7 mouse cellular contexts compared by ENCODE assay signal in genomic region chr14:57890011-57890842, GRCm38 (mm10). TPM values are rescaled to one million over a fixed set of nuclear protein-coding genes. Genes with fewer than 3 reads are reported as not detected.
DNase-seq lines count a peak whose midpoint lies in the region; ATAC-seq lines count a peak whose summit lies in the region.

TSS of gene Zdhhc20 (minus strand) at chr14:57890276.

- peaks cover 11% of the 10 kb centered on the region for H3K36me3 ChIP-seq in embryonic facial prominence, embryonic 10.5 days (replicated peaks)
- no peaks in the 10 kb centered on the region for H3K36me3 ChIP-seq in limb, embryonic 11.5 days (ENCODE audit: control insufficient read depth, insufficient read depth, low read length)
- no peaks in the 10 kb centered on the region for H3K36me3 ChIP-seq in midbrain, embryonic 14.5 days (ENCODE audit: control insufficient read depth, insufficient read depth, low read length)

- peak; percentile 86 for ATAC-seq in granulocyte monocyte progenitor cell, adult 5-6 weeks (replicated peaks; ENCODE audit: poor library complexity, severe bottlenecking)
- ATAC-seq in limb, embryonic 11.5 days (ENCODE audit: insufficient number of reproducible peaks, low FRiP score, low TSS enrichment, low read depth): peak; percentile 95
- peak; percentile 97 for ATAC-seq in midbrain, embryonic 14.5 days (ENCODE audit: low FRiP score, low TSS enrichment)

- peaks cover 13% of the 10 kb centered on the region for H3K4me1 ChIP-seq in embryonic facial prominence, embryonic 10.5 days
- no peaks in the 10 kb centered on the region for H3K4me1 ChIP-seq in limb, embryonic 11.5 days (ENCODE audit: control insufficient read depth, insufficient read depth, low read length)
- peaks cover 17% of the 10 kb centered on the region for H3K4me1 ChIP-seq in midbrain, embryonic 14.5 days (ENCODE audit: control insufficient read depth, insufficient read depth, low read length)

- H3K9ac ChIP-seq in limb, embryonic 11.5 days (ENCODE audit: low read length): peak within 1 kb of the TSS; percentile 94
- peak within 1 kb of the TSS; percentile 92 for H3K9ac ChIP-seq in midbrain, embryonic 14.5 days (replicated peaks; ENCODE audit: low read length)

- H3K27ac ChIP-seq in embryonic facial prominence, embryonic 10.5 days (replicated peaks): peak within 1 kb of the TSS; percentile 96
- peak within 1 kb of the TSS; percentile 55; the same call in 1 of the 2 replicates for H3K27ac ChIP-seq in limb, embryonic 11.5 days (replicated peaks; ENCODE audit: low read depth, low read length)
- peak within 1 kb of the TSS; percentile 86 for H3K27ac ChIP-seq in midbrain, embryonic 14.5 days (replicated peaks; ENCODE audit: low read depth, low read length)

- peak; percentile 99 for DNase-seq in adrenal gland, postnatal 10 days
- DNase-seq in embryonic facial prominence, embryonic 10.5 days (ENCODE audit: low spot score): peak; percentile 99
- DNase-seq in kidney, adult 11 months: peak; percentile 94
- peak; percentile 98 for DNase-seq in limb, embryonic 11.5 days (ENCODE audit: low spot score)
- peak; percentile 97 for DNase-seq in midbrain, embryonic 14.5 days
- DNase-seq in spleen, adult 18-20 months: peak; percentile 96

- H3K4me2 ChIP-seq in limb, embryonic 11.5 days (ENCODE audit: low read depth, severe bottlenecking): peak within 1 kb of the TSS; percentile 59
- peak within 1 kb of the TSS; percentile 66 for H3K4me2 ChIP-seq in midbrain, embryonic 14.5 days (ENCODE audit: low read length)

- H3K27me3 ChIP-seq in embryonic facial prominence, embryonic 10.5 days (replicated peaks; ENCODE audit: low read depth, poor library complexity, severe bottlenecking): no peaks in the 10 kb centered on the region
- H3K27me3 ChIP-seq in limb, embryonic 11.5 days (ENCODE audit: control insufficient read depth, insufficient read depth, low read length): no peaks in the 10 kb centered on the region
- H3K27me3 ChIP-seq in midbrain, embryonic 14.5 days (ENCODE audit: control insufficient read depth, insufficient read depth, low read length): no peaks in the 10 kb centered on the region

- H3K4me3 ChIP-seq in embryonic facial prominence, embryonic 10.5 days: peak within 1 kb of the TSS; percentile 98
- H3K4me3 ChIP-seq in limb, embryonic 11.5 days (ENCODE audit: low read depth, low read length): peak within 1 kb of the TSS; percentile 92
- H3K4me3 ChIP-seq in midbrain, embryonic 14.5 days (replicated peaks; ENCODE audit: low read depth, low read length): peak within 1 kb of the TSS; percentile 97

- WGBS in embryonic facial prominence, embryonic 10.5 days: 3% methylated on average over 65 of the region's 65 CpGs
- 3% methylated on average over 64 of the region's 65 CpGs for WGBS in limb, embryonic 11.5 days
- 3% methylated on average over 61 of the region's 65 CpGs for WGBS in midbrain, embryonic 14.5 days

- no peaks in the 10 kb centered on the region for H3K9me3 ChIP-seq in embryonic facial prominence, embryonic 10.5 days
- no peaks in the 10 kb centered on the region for H3K9me3 ChIP-seq in limb, embryonic 11.5 days (ENCODE audit: control insufficient read depth, low read length)
- H3K9me3 ChIP-seq in midbrain, embryonic 14.5 days (ENCODE audit: control insufficient read depth, low read length): no peaks in the 10 kb centered on the region

RNA-seq across cellular contexts. Expression of gene Zdhhc20, which starts in this region (rescaled TPM):
- 10 to 100 TPM; 33.3 to 40.0 TPM for total RNA-seq in adrenal gland, postnatal 10 days (2021)
- polyA plus RNA-seq in embryonic facial prominence, embryonic 10.5 days (2016; fragmentation: Nextera tagmentation; extraction: Ambion mirVana): 52.6 and 59.1 TPM in 2 replicates
- 29.1 and 41.4 TPM in 2 replicates for total RNA-seq in granulocyte monocyte progenitor cell, adult 5-6 weeks (2014; fragmentation: Nextera tagmentation)
- total RNA-seq in granulocyte monocyte progenitor cell, adult 5-6 weeks (2017): 42.3 and 60.9 TPM in 2 replicates
- 61.6 and 63.5 TPM in 2 replicates for polyA plus RNA-seq in limb, embryonic 11.5 days (2014; fragmentation: Nextera tagmentation; extraction: Ambion mirVana)
- 37.5 and 43.2 TPM in 2 replicates for polyA plus RNA-seq in midbrain, embryonic 14.5 days (2014; fragmentation: Nextera tagmentation; extraction: Ambion mirVana)

Comparison
In these comparisons a context has a peak if more than half of its experiments do, and no peak if none do; other contexts are left out.
1. Peak in every context shown above with its lines: DNase-seq, ATAC-seq, H3K4me3 ChIP-seq and H3K27ac ChIP-seq.